Mouse (Mus musculus) MEL (cell line): ENCODE results near the gene Garem2. TPM values are rescaled to one million over a fixed set of nuclear protein-coding genes. Genes with fewer than 3 reads are reported as not detected.

ENCODE experiments used
- DNase-seq: peaks from one replicate; pipeline ENCODE4 v3.0.0; 2011; ENCODE audit warnings: low read depth, low spot score
- H3K27ac ChIP-seq: 2 replicates; pipeline ENCODE4 v1.5.1; 2012; ENCODE audit warnings: low read depth, mild to moderate bottlenecking, control low read depth, low read length, moderate library complexity; ENCODE audit not compliant: control insufficient read depth
- H3K27me3 ChIP-seq, 2 experiments: fragments of 150-350 bp in 1 of 2; sonication (generic) in 1 of 2; 2 replicates each; pipeline ENCODE4 v1.6.1; 2012; ENCODE audit warnings: low read length in 2 of 2, mild to moderate bottlenecking in 2 of 2, improper control_type of control experiment in 1 of 2, moderate library complexity in 1 of 2; ENCODE audit not compliant: insufficient read depth in 2 of 2, control insufficient read depth in 1 of 2
- H3K36me3 ChIP-seq, 2 experiments: 2 replicates each; pipeline ENCODE4 v1.6.1; 2012 to 2014; ENCODE audit warnings: low read length in 2 of 2, improper control_type of control experiment in 1 of 2, inconsistent platforms in 1 of 2, mild to moderate bottlenecking in 1 of 2; ENCODE audit not compliant: insufficient read depth in 2 of 2, control insufficient read depth in 1 of 2
- H3K4me1 ChIP-seq, 2 experiments: fragments of 150-350 bp in 1 of 2; sonication (generic) in 1 of 2; 2 replicates each; pipeline ENCODE4 v1.6.1; 2012; ENCODE audit warnings: low read length in 2 of 2, improper control_type of control experiment in 1 of 2, mild to moderate bottlenecking in 1 of 2; ENCODE audit not compliant: insufficient read depth in 2 of 2, control insufficient read depth in 1 of 2
- H3K4me3 ChIP-seq, 2 experiments: fragments of 150-350 bp in 1 of 2; sonication (generic) in 1 of 2; 2 replicates each; pipeline ENCODE4 v1.5.1; 2012; ENCODE audit warnings: low read depth in 2 of 2, low read length in 2 of 2, mild to moderate bottlenecking in 2 of 2, moderate library complexity in 2 of 2, control low read depth in 1 of 2, improper control_type of control experiment in 1 of 2; ENCODE audit not compliant: control insufficient read depth in 1 of 2, insufficient read depth in 1 of 2
- H3K79me2 ChIP-seq: 2 replicates; pipeline ENCODE4 v1.6.1; 2012; ENCODE audit warnings: mild to moderate bottlenecking, low read length, moderate library complexity; ENCODE audit not compliant: control insufficient read depth, poor library complexity, insufficient read depth
- H3K9ac ChIP-seq: 2 replicates; pipeline ENCODE4 v1.6.1; 2012; ENCODE audit warnings: low read depth, mild to moderate bottlenecking, control low read depth, low read length, moderate library complexity; ENCODE audit not compliant: control insufficient read depth, poor library complexity, severe bottlenecking
- H3K9me3 ChIP-seq: fragments of 150-350 bp; sonication (generic); replicated peaks from 2 replicates; pipeline ENCODE4 v1.6.1; 2012; ENCODE audit warnings: mild to moderate bottlenecking, low read length, improper control_type of control experiment, moderate library complexity; ENCODE audit not compliant: insufficient read depth
- CHD2 ChIP-seq: IDR thresholded peaks from 2 replicates; pipeline ENCODE4 v1.6.1; 2011; ENCODE audit warnings: low read length, improper control_type of control experiment
- ELF1 ChIP-seq: IDR thresholded peaks from 2 replicates; pipeline ENCODE4 v1.6.1; 2014; ENCODE audit warnings: low read depth, mild to moderate bottlenecking, inconsistent platforms, low read length, improper control_type of control experiment, moderate library complexity
- HCFC1 ChIP-seq: IDR thresholded peaks from 2 replicates; pipeline ENCODE4 v1.6.1; 2012; ENCODE audit warnings: low read depth, mild to moderate bottlenecking, inconsistent platforms, low read length, improper control_type of control experiment, moderate library complexity
- JUND ChIP-seq: IDR thresholded peaks from 2 replicates; pipeline ENCODE4 v1.6.1; 2011; ENCODE audit warnings: low read depth, mild to moderate bottlenecking, improper control_type of control experiment, low read length
- MAZ ChIP-seq: IDR thresholded peaks from 2 replicates; pipeline ENCODE4 v1.6.1; 2012; ENCODE audit warnings: low read depth, mild to moderate bottlenecking, inconsistent platforms, low read length, improper control_type of control experiment
- MXI1 ChIP-seq: IDR thresholded peaks from 2 replicates; pipeline ENCODE4 v1.6.1; 2011; ENCODE audit warnings: mild to moderate bottlenecking, low read depth, low read length, improper control_type of control experiment
- NRF1 ChIP-seq: IDR thresholded peaks from 2 replicates; pipeline ENCODE4 v1.6.1; 2014; ENCODE audit warnings: low read depth, mild to moderate bottlenecking, inconsistent platforms, low read length, improper control_type of control experiment, moderate library complexity; ENCODE audit not compliant: poor library complexity, insufficient read depth, severe bottlenecking
- POLR2AphosphoS2 ChIP-seq: IDR thresholded peaks from 2 replicates; pipeline ENCODE4 v1.6.1; 2011; ENCODE audit warnings: low read length, improper control_type of control experiment
- POLR2AphosphoS5 ChIP-seq: IDR thresholded peaks from 2 replicates; pipeline ENCODE4 v1.6.1; 2012; ENCODE audit warnings: low read depth, borderline replicate concordance, mild to moderate bottlenecking, inconsistent platforms, low read length, moderate library complexity, mixed read lengths
- RAD21 ChIP-seq: IDR thresholded peaks from 2 replicates; pipeline ENCODE4 v1.6.1; 2011; ENCODE audit warnings: mild to moderate bottlenecking, low read depth, low read length, improper control_type of control experiment
- SIN3A ChIP-seq: IDR thresholded peaks from 2 replicates; pipeline ENCODE4 v1.6.1; 2012; ENCODE audit warnings: low read length, improper control_type of control experiment, inconsistent platforms
- TBP ChIP-seq: IDR thresholded peaks from 2 replicates; pipeline ENCODE4 v1.8.0; 2011; ENCODE audit warnings: low read depth, low read length, improper control_type of control experiment
- USF1 ChIP-seq: IDR thresholded peaks from 2 replicates; pipeline ENCODE4 v1.6.1; 2014; ENCODE audit warnings: low read depth, mild to moderate bottlenecking, inconsistent platforms, low read length, improper control_type of control experiment, moderate library complexity
- USF2 ChIP-seq, 2 experiments: IDR thresholded peaks; 2 replicates each; pipeline ENCODE4 v1.6.1; 2011 to 2012; ENCODE audit warnings: improper control_type of control experiment in 2 of 2, low read length in 2 of 2, borderline replicate concordance in 1 of 2, inconsistent platforms in 1 of 2, low read depth in 1 of 2, mild to moderate bottlenecking in 1 of 2; ENCODE audit not compliant: insufficient read depth in 1 of 2
- ZKSCAN1 ChIP-seq: IDR thresholded peaks from 2 replicates; pipeline ENCODE4 v1.6.1; 2012; ENCODE audit warnings: low read depth, mild to moderate bottlenecking, inconsistent platforms, low read length, improper control_type of control experiment, moderate library complexity
- polyA plus RNA-seq, 2 experiments: library from polyadenylated mRNA; stranded (reverse) in 1 of 2; unstranded in 1 of 2; fragments of >175 nt in 1 of 2; fragments of >200 nt in 1 of 2; gene quantifications; 2 replicates each; pipeline versions ENCODE4 v1.2.1 to v1.2.4; 2012; ENCODE audit warnings: low replicate concordance in 2 of 2, low read depth in 1 of 2; ENCODE audit not compliant: insufficient read length in 2 of 2, insufficient read depth in 1 of 2, missing spikeins in 1 of 2
- total RNA-seq: library from RNA; depleted of rRNA; stranded (reverse); fragments of 300-350 nt; gene quantifications from 2 replicates; pipeline ENCODE4 v1.2.3, GENCODE M21; 2012

The Garem2 gene
- total and polyA plus RNA-seq, 3 experiments: 0.04 TPM; not detected in 2

DNA sequence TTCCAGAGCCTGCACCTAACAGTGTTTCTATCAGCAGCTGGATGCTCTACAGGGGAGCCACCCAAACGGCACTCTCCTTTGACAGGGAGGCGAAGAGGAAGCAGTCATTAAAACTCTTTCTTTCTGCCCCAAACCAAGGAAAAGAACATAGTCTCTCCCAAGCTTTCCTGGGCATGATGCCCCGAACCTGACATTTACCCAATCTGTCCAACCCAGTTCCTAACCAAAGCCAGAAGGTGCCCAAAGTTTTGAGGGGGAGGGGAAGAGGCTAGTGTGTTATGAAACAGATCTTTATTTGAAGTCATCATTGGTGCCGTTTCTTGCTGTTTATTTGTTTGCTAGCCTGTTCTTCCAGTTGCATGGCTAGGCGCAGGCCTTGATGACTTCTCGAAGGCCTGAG lies 9.2 kb upstream of the Garem2 start:
- H3K27me3 ChIP-seq: no peaks in the 10 kb centered on the region; a peak in 1 of 4 replicates
- TF ChIP-seq CHD2: no peak
- no peak for TF ChIP-seq ZKSCAN1
- TF ChIP-seq USF2 (IDR thresholded peaks at IDR 0.05; ENCODE audit: borderline replicate concordance in 1 of 2, insufficient read depth in 1 of 2, low read depth in 1 of 2, low read length in 2 of 2): no peak
- no peak for TF ChIP-seq NRF1
- TF ChIP-seq MAZ: no peak
- TF ChIP-seq POLR2AphosphoS2: no peak
- TF ChIP-seq JUND: no peak
- no peak for TF ChIP-seq MXI1
- TF ChIP-seq USF1: no peak
- no peaks in the 10 kb centered on the region for H3K4me1 ChIP-seq
- H3K9ac ChIP-seq: no peak overlapping the region
- H3K4me3 ChIP-seq: no peak overlapping the region
- H3K79me2 ChIP-seq: no peaks in the 10 kb centered on the region
- no peak for DNase-seq
- no peaks in the 10 kb centered on the region for H3K9me3 ChIP-seq
- no peak overlapping the region for H3K27ac ChIP-seq
- no peaks in the 10 kb centered on the region for H3K36me3 ChIP-seq

GRCm38 (mm10) chr5:30098260-30098659 lies 6.7 kb upstream of the Garem2 start:
- H3K79me2 ChIP-seq: no peaks in the 10 kb centered on the region
- no peak overlapping the region for H3K4me3 ChIP-seq
- no peak overlapping the region for H3K9ac ChIP-seq
- DNase-seq: no peak
- no peaks in the 10 kb centered on the region for H3K27me3 ChIP-seq
- no peaks in the 10 kb centered on the region for H3K4me1 ChIP-seq
- no peaks in the 10 kb centered on the region for H3K9me3 ChIP-seq
- no peak overlapping the region for H3K27ac ChIP-seq
- TF ChIP-seq ELF1: no peak
- TF ChIP-seq HCFC1: no peak
- peak; percentile 78; the same call in 1 of the 2 replicates for TF ChIP-seq POLR2AphosphoS5
- no peak for TF ChIP-seq RAD21
- TF ChIP-seq, all 39 proteins: peak for 1
- no peaks in the 10 kb centered on the region for H3K36me3 ChIP-seq

DNA sequence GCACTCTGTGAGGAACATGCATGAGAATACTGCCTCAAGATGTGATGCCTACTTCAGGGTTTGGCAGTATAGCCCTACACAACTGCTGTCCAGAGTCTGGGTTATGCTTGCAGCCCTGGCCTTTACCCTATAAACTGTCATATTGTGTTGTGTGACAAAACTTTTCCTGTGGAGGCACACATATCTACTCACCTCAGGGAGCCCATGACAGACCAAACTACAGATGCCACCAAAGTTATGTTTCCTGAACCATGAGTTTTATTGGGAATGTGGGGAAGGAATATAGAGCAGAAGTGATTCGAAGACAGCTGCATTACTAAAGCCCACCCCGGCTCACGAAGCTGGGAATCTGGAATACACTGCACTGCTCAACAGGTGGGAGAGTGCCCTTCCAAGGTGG lies 1.6 kb upstream of the Garem2 start:
- Histone ChIP-seq H3K4me1 (no peaks in the 10 kb centered on the region), H3K79me2 (no peaks in the 10 kb centered on the region), H3K27me3 (no peaks in the 10 kb centered on the region; a peak in 1 of 4 replicates), H3K36me3 (no peaks in the 10 kb centered on the region), H3K9me3 (no peaks in the 10 kb centered on the region), H3K9ac (no peak overlapping the region), H3K4me3 (no peak overlapping the region), H3K27ac (no peak overlapping the region)
- TF ChIP-seq POLR2AphosphoS2: no peak
- no peak for TF ChIP-seq SIN3A
- TF ChIP-seq TBP: no peak
- TF ChIP-seq RAD21: no peak
- TF ChIP-seq NRF1: no peak
- DNase-seq: no peak
